Mouse (Mus musculus) megakaryocyte, embryonic 14.5 days (primary cell): ENCODE results near the gene Myom3.

ENCODE experiments used
- FLI1 ChIP-seq: IDR thresholded peaks from 2 replicates; pipeline ENCODE4 v1.6.1; 2012; ENCODE audit warnings: low read length, inconsistent platforms, mixed read lengths
- GATA1 ChIP-seq: IDR thresholded peaks from 3 replicates; pipeline ENCODE4 v1.6.1; 2012; ENCODE audit warnings: mixed read lengths, low read length, inconsistent platforms, borderline replicate concordance

- TF ChIP-seq GATA1 = no peak
- no peak for TF ChIP-seq FLI1
Measured at GRCm38 (mm10) chr4:135776850-135777249, 17.3 kb downstream of the Myom3 start.
